In the genomic region with DNA sequence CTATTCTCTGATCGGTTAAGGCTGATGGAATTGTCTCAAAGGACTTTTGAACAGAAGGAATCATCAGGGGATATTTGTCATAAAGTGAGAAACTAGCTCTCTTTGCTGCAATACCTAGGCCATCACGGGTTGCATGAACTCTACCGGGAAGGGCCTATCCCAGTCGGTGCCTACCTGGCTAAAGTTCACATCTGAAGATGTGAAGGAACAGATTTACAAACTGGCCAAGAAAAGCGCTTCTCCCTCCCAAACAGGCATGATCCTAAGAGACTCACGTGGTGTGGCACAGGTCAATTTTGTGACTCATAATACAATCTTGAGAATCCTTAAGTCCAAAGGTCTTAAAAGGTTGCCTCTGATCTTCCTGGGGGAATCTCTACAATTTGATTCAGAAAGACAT, we compare ENCODE assay signal across 21 mouse cellular contexts. TPM values are rescaled to one million over a fixed set of nuclear protein-coding genes. Genes with fewer than 3 reads are reported as not detected.
DNase-seq lines count a peak whose midpoint lies in the region; ATAC-seq lines count a peak whose summit lies in the region.
"Had no signal": no experiment of that assay in that cellular context is flagged by ENCODE, and none has a peak within 500 bp of the region (broad histone marks: within the 10 kb centered on the region; RNA-seq: fewer than 3 reads in every experiment).

No protein-coding gene starts in this region.

- no peak overlapping the region for H3K27ac ChIP-seq in intestine, embryonic 15.5 days
- H3K27ac ChIP-seq: embryonic facial prominence, embryonic 12.5 days; forebrain, embryonic 15.5 days; hindbrain, embryonic 15.5 days had no signal

- no peak overlapping the region for H3K9ac ChIP-seq in intestine, embryonic 15.5 days
- H3K9ac ChIP-seq: embryonic facial prominence, embryonic 12.5 days; forebrain, embryonic 15.5 days; heart, embryonic 12.5 days; hindbrain, embryonic 15.5 days had no signal

- H3K27me3 ChIP-seq in intestine, embryonic 15.5 days (replicated peaks) = no peaks in the 10 kb centered on the region
- H3K27me3 ChIP-seq: embryonic facial prominence, embryonic 12.5 days; forebrain, embryonic 15.5 days; heart, embryonic 12.5 days; hindbrain, embryonic 15.5 days; Patski had no signal

- peak; percentile 63 for DNase-seq in kidney, adult 11 months
- DNase-seq in kidney, postnatal 14 days = no peak
- DNase-seq in kidney, adult 9 months = peak; percentile 85
- no peak for DNase-seq in kidney, postnatal 10 days
- peak; percentile 59 to 66 for DNase-seq in kidney, postnatal 36 days
- DNase-seq in adrenal gland, adult 18-20 months (ENCODE audit: low spot score in 2 of 2) = no peak
- DNase-seq: adrenal gland, adult 8-10 months; adrenal gland, postnatal 36 days; cerebellum, adult 11 months; cerebellum, adult 8-10 months; cerebellum, postnatal 14 days; gastrocnemius, postnatal 36 days; heart, adult 18-20 months; heart, postnatal 36 days had no signal

- H3K4me2 ChIP-seq in intestine, embryonic 15.5 days (replicated peaks) = no peak overlapping the region
- H3K4me2 ChIP-seq: embryonic facial prominence, embryonic 12.5 days; forebrain, embryonic 15.5 days; heart, embryonic 12.5 days; hindbrain, embryonic 15.5 days had no signal

- no peak overlapping the region for H3K4me3 ChIP-seq in intestine, embryonic 15.5 days (replicated peaks)
- H3K4me3 ChIP-seq: embryonic facial prominence, embryonic 12.5 days; forebrain, embryonic 15.5 days; heart, embryonic 12.5 days; hindbrain, embryonic 15.5 days had no signal

- H3K9me3 ChIP-seq in intestine, embryonic 15.5 days = no peaks in the 10 kb centered on the region
- H3K9me3 ChIP-seq: embryonic facial prominence, embryonic 12.5 days; forebrain, embryonic 15.5 days; heart, embryonic 12.5 days; hindbrain, embryonic 15.5 days had no signal

- peak; percentile 54 for ATAC-seq in intestine, embryonic 15.5 days
- ATAC-seq: activated CD4-positive, CD25-positive, alpha-beta regulatory T cell, adult 4 months; forebrain, embryonic 15.5 days; Patski had no signal

- 73% methylated on average over 6 of the region's 6 CpGs for WGBS in intestine, embryonic 15.5 days

- 0 out of 2 replicates have a peak, but pooled peaks cover 3% of the 10 kb centered on the region for H3K4me1 ChIP-seq in intestine, embryonic 15.5 days (replicated peaks)
- H3K4me1 ChIP-seq: embryonic facial prominence, embryonic 12.5 days; forebrain, embryonic 15.5 days; heart, embryonic 12.5 days; hindbrain, embryonic 15.5 days had no signal

- no peaks in the 10 kb centered on the region for H3K36me3 ChIP-seq in intestine, embryonic 15.5 days
- H3K36me3 ChIP-seq: embryonic facial prominence, embryonic 12.5 days; forebrain, embryonic 15.5 days; heart, embryonic 12.5 days; hindbrain, embryonic 15.5 days had no signal

RNA-seq across cellular contexts. Expression of a gene that starts 6.2 kb away (rescaled TPM):
- 115 and 119 TPM in 2 replicates for polyA plus RNA-seq in intestine, embryonic 15.5 days (2015; fragmentation: Nextera tagmentation; extraction: Ambion mirVana)
- 100 to 1,000 TPM; 124 to 260 TPM for total RNA-seq in adrenal gland, adult 18-20 months (2021)

RNA-seq across cellular contexts. Expression of a gene that starts 49.4 kb away (rescaled TPM):
- polyA plus RNA-seq in intestine, embryonic 15.5 days (2015; fragmentation: Nextera tagmentation; extraction: Ambion mirVana) = 290 and 308 TPM in 2 replicates
- 100 to 1,000 TPM; 163 to 186 TPM for total RNA-seq in adrenal gland, adult 18-20 months (2021)

RNA-seq across cellular contexts. Expression of a gene that starts 49.5 kb away (rescaled TPM):
- 48.3 and 50.6 TPM in 2 replicates for polyA plus RNA-seq in intestine, embryonic 15.5 days (2015; fragmentation: Nextera tagmentation; extraction: Ambion mirVana)
- 10 to 100 TPM; 24.9 to 25.1 TPM for total RNA-seq in adrenal gland, adult 18-20 months (2021)

Comparison
In these comparisons a context has a peak if more than half of its experiments do, and no peak if none do; other contexts are left out.
1. DNase-seq: peak in kidney, adult 11 months (single experiment), kidney, adult 9 months (single experiment) and kidney, postnatal 36 days (2 of 2); none in kidney, postnatal 14 days (single experiment), kidney, postnatal 10 days (single experiment) and adrenal gland, adult 18-20 months (0 of 2).